Mouse (Mus musculus): Measurements from ENCODE around the gene Syt7. TPM values are rescaled to one million over a fixed set of nuclear protein-coding genes. Genes with fewer than 3 reads are reported as not detected.

Gene Syt7
- polyA plus RNA-seq, 1 experiment: 173 TPM

DNA sequence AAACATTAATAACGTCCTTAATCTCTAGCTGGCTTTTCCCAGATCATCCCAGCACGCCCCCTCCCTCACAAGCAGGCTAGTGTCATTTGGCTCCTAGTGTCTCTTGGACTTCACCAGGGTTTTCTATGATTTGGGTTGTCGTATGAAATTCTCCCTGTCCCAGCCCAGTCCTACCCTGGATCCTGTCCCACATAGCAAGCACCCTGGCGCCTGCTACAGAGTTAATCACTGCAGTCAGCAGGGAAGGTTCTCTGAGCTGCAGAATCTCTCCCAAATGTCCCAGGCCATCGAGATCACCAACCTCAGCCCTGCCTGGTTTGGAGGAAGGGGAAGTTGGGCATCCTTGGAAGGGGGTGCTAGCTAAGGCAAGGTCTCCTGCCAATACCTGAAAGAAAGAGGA is 26.6 kb downstream of the Syt7 start:
- TF ChIP-seq CTCF (IDR thresholded peaks at IDR 0.05; ENCODE audit: borderline replicate concordance, insufficient read depth, low read depth, low read length) (no peak), POLR2A (IDR thresholded peaks at IDR 0.05; ENCODE audit: borderline replicate concordance, insufficient read depth, low read length) (no peak)
- H3K4me1 ChIP-seq (ENCODE audit: control insufficient read depth, insufficient read depth, low read length): peaks cover 78% of the 10 kb centered on the region
- no peaks in the 10 kb centered on the region for H3K27me3 ChIP-seq (ENCODE audit: control insufficient read depth, insufficient read depth, low read length)
- peak; percentile 64 to 74 for DNase-seq
- 14% methylated on average over 5 of the region's 5 CpGs for WGBS
- H3K27ac ChIP-seq (ENCODE audit: insufficient read depth, low read length): peak overlapping the region; percentile 63
- H3K4me3 ChIP-seq (replicated peaks; ENCODE audit: insufficient read depth, low read depth, low read length): no peak overlapping the region

DNA sequence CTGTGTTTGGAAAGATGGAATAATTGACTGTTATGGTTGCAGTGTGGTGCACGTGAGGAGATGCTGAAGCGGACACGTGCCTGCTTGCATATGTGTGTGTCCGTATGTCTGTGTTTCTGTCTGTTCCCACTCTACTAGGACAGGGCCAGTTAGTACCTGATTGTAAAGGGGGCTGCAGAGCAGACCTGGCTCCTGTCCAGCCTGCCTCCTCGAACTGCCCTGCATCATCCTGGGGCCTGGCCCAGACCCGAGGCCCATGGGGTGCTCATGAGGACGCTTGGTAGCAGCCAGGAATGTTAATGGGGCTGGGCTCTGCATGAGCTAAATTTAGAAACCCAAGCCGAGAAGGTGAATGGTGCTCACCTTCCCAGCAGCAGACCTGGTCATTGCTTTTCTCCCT is 28.0 kb downstream of the Syt7 start:
- peak; percentile 86 to 88 for DNase-seq

DNA sequence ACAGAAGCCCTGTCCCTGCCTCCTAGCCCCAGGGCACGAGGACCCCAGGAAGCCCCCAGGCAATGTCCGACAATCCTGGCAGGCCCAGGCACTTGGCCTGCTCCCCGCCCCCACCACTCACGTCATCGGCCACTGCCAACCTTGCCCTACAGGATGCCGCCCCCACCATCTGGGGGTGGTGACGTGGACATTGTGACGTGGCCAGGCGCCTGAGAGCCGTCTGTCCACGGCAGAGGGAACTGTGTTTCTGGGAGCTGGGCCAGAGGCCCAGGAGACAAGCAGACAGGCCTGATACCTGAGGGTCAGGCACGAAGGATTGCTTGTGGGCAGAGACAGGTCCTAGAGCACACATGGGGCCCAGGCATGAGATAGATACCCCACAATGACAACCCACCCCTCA is 28.5 kb downstream of the Syt7 start:
- WGBS: 10% methylated on average over 12 of the region's 12 CpGs
- TF ChIP-seq POLR2A (IDR thresholded peaks at IDR 0.05; ENCODE audit: borderline replicate concordance, insufficient read depth, low read length) (no peak), CTCF (IDR thresholded peaks at IDR 0.05; ENCODE audit: borderline replicate concordance, insufficient read depth, low read depth, low read length) (no peak)
- peak; percentile 98 to 99 for DNase-seq
- peaks cover 76% of the 10 kb centered on the region for H3K4me1 ChIP-seq (ENCODE audit: control insufficient read depth, insufficient read depth, low read length)
- H3K4me3 ChIP-seq (replicated peaks; ENCODE audit: insufficient read depth, low read depth, low read length): peak overlapping the region; percentile 4
- H3K27me3 ChIP-seq (ENCODE audit: control insufficient read depth, insufficient read depth, low read length): no peaks in the 10 kb centered on the region
- peak overlapping the region; percentile 98 for H3K27ac ChIP-seq (ENCODE audit: insufficient read depth, low read length)

More for the DNA sequence above, 28.0 kb downstream of the Syt7 start:
- 5% methylated on average over 8 of the region's 8 CpGs for WGBS
- Histone ChIP-seq H3K27me3 (ENCODE audit: control insufficient read depth, insufficient read depth, low read length) (no peaks in the 10 kb centered on the region), H3K4me3 (replicated peaks; ENCODE audit: insufficient read depth, low read depth, low read length) (peak overlapping the region; percentile 4), H3K4me1 (ENCODE audit: control insufficient read depth, insufficient read depth, low read length) (peaks cover 75% of the 10 kb centered on the region), H3K27ac (ENCODE audit: insufficient read depth, low read length) (peak overlapping the region; percentile 98)
- TF ChIP-seq CTCF (IDR thresholded peaks at IDR 0.05; ENCODE audit: borderline replicate concordance, insufficient read depth, low read depth, low read length) (no peak), POLR2A (IDR thresholded peaks at IDR 0.05; ENCODE audit: borderline replicate concordance, insufficient read depth, low read length) (no peak)

DNA sequence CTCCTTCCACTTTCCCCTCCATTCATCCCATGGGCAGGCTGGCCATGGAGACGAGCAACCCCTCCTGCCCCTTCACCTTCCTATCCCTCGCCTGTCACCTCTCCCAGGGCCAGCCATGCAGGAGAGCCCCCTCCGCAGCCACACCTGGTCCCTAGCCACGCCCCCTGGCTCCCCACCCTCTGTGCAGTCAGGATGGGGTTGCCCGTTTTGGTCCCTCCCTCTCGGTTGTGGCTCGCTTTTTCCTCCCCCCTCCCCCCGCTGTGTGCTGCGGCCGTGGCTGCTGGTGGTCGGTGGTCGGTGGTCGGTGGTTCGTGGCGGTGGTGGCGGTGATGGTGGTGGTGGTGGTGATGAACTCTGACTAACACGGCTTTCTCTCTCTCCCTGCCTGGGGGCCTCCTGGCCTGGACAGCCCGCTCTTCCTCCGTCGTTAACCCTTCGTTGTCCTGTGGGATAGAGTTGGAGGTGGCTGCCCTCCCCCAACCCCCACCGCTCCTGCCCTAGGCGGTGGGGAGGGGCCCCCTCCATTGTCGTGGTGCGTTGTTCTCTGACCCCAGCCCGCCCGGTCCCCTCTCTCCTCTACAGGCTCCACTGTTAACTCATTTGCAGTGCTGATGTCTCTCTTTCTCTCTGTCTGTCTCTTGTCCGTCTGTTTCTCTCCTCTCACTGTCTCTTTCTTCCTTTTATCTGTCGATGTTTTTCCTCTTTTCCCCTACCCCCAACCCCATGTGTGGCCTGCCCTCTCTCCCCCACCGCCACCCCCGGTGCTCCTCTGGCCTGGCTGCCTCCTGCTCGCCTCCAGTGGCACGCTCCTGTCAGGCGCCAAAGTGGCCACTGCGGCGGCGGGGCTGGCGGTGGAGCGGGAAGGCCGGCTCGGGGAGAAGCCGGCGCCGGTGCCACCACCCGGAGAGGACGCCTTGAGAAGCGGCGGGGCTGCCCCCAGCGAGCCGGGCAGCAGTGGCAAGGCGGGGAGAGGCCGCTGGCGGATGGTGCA is 33.4 kb downstream of the Syt7 start:
- Histone ChIP-seq H3K27ac (ENCODE audit: insufficient read depth, low read length) (no peak overlapping the region), H3K4me3 (replicated peaks; ENCODE audit: insufficient read depth, low read depth, low read length) (no peak overlapping the region), H3K4me1 (ENCODE audit: control insufficient read depth, insufficient read depth, low read length) (peaks cover 49% of the 10 kb centered on the region), H3K27me3 (ENCODE audit: control insufficient read depth, insufficient read depth, low read length) (no peaks in the 10 kb centered on the region)
- no peak for TF ChIP-seq CTCF (IDR thresholded peaks at IDR 0.05; ENCODE audit: borderline replicate concordance, insufficient read depth, low read depth, low read length)
- no peak for TF ChIP-seq POLR2A (IDR thresholded peaks at IDR 0.05; ENCODE audit: borderline replicate concordance, insufficient read depth, low read length)
- no peak for DNase-seq
- 24% methylated on average over 53 of the region's 53 CpGs for WGBS

DNA sequence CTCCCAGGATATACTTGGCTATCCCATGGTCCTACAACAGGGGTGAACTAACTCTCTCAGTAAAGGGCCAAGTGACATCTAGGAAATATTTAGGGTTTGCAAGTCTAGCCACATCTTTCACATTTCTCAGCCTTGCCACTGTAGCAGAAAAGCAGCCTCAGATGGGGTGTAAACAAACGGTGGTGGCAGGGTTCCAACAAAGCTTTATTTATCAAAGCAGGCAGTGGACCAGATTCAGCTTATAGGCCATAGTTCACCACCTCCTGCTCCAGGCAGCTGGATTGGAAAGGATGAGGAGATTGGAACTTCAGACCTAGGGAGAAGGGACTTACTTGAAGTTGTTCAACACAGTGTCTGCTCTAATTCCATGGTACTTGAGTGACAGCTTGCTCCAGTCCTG is 35.9 kb downstream of the Syt7 start:
- 21% methylated on average over 1 of the region's 1 CpGs for WGBS

DNA sequence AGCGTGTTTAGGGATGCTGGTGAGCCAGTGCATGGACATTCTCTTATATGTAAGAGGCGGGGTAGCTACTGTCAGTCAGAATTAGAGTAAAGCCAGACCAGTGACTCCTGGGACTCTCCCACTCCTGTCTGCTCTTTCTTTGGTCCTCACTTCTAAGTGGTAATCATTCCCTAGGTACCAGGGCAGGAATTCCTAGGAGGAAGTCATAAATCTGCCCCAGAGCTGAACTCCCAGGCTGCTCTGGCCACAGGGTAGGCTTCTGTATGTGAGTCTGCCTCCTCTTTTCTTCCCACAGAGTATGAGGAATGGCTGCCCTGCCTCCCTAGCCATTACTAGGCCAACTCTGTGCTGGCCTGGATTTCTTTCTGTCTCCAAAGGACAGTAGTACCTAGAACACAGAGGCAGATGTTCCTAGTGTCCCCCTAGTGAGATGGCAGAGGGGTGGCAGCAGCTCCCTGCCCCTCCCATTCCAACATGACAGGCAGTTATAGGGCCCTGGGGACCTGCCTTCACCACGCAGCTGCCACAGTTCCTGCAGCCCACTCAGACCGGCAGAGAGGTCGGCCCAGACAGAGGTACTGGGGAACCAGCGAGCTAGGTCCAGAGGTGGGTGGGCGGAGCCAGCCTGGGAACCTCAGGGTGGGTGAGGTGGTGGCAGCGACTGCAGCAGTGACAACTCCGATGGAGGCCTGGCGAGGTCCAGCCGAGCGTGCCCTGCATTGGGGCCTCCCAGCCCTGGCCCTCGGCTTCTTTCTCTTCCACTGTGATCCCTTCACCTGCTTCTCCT is 36.8 kb downstream of the Syt7 start:
- Histone ChIP-seq H3K27ac (ENCODE audit: insufficient read depth, low read length) (no peak overlapping the region), H3K27me3 (ENCODE audit: control insufficient read depth, insufficient read depth, low read length) (no peaks in the 10 kb centered on the region), H3K4me3 (replicated peaks; ENCODE audit: insufficient read depth, low read depth, low read length) (no peak overlapping the region), H3K4me1 (ENCODE audit: control insufficient read depth, insufficient read depth, low read length) (peaks cover 36% of the 10 kb centered on the region)
- WGBS: 68% methylated on average over 13 of the region's 13 CpGs
- no peak for TF ChIP-seq CTCF (IDR thresholded peaks at IDR 0.05; ENCODE audit: borderline replicate concordance, insufficient read depth, low read depth, low read length)
- no peak for TF ChIP-seq POLR2A (IDR thresholded peaks at IDR 0.05; ENCODE audit: borderline replicate concordance, insufficient read depth, low read length)
- DNase-seq: peak in 1 of 2 experiments; percentile 29

More for the DNA sequence above, 35.9 kb downstream of the Syt7 start:
- no peak overlapping the region for H3K4me3 ChIP-seq (replicated peaks; ENCODE audit: insufficient read depth, low read depth, low read length)
- DNase-seq: no peak
- peaks cover 43% of the 10 kb centered on the region for H3K4me1 ChIP-seq (ENCODE audit: control insufficient read depth, insufficient read depth, low read length)
- no peaks in the 10 kb centered on the region for H3K27me3 ChIP-seq (ENCODE audit: control insufficient read depth, insufficient read depth, low read length)
- no peak overlapping the region for H3K27ac ChIP-seq (ENCODE audit: insufficient read depth, low read length)
- no peak for TF ChIP-seq POLR2A (IDR thresholded peaks at IDR 0.05; ENCODE audit: borderline replicate concordance, insufficient read depth, low read length)
- no peak for TF ChIP-seq CTCF (IDR thresholded peaks at IDR 0.05; ENCODE audit: borderline replicate concordance, insufficient read depth, low read depth, low read length)

DNA sequence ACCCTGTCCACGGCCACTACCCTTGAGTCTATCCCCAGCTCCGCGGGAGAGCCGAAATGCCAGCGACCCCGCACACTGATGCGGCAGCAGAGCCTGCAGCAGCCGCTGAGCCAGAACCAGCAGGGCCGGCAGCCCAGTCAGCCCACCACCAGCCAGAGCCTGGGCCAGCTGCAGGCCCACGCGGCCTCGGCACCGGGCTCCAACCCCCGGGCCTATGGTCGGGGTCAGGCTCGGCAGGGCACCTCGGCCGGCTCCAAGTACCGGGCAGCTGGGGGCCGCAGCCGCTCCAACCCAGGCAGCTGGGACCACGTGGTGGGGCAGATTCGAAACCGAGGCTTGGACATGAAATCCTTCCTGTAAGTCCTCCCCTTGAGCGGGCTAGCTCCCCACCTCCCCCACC is 37.4 kb downstream of the Syt7 start:
- no peak overlapping the region for H3K4me3 ChIP-seq (replicated peaks; ENCODE audit: insufficient read depth, low read depth, low read length)
- no peak for TF ChIP-seq POLR2A (IDR thresholded peaks at IDR 0.05; ENCODE audit: borderline replicate concordance, insufficient read depth, low read length)
- TF ChIP-seq CTCF (IDR thresholded peaks at IDR 0.05; ENCODE audit: borderline replicate concordance, insufficient read depth, low read depth, low read length): no peak
- peaks cover 34% of the 10 kb centered on the region for H3K4me1 ChIP-seq (ENCODE audit: control insufficient read depth, insufficient read depth, low read length)
- DNase-seq: no peak
- 46% methylated on average over 25 of the region's 25 CpGs for WGBS
- H3K27me3 ChIP-seq (ENCODE audit: control insufficient read depth, insufficient read depth, low read length): no peaks in the 10 kb centered on the region
- H3K27ac ChIP-seq (ENCODE audit: insufficient read depth, low read length): no peak overlapping the region
